Mouse (Mus musculus): ENCODE results near the gene 9130019O22Rik.

9130019O22Rik gene

DNA sequence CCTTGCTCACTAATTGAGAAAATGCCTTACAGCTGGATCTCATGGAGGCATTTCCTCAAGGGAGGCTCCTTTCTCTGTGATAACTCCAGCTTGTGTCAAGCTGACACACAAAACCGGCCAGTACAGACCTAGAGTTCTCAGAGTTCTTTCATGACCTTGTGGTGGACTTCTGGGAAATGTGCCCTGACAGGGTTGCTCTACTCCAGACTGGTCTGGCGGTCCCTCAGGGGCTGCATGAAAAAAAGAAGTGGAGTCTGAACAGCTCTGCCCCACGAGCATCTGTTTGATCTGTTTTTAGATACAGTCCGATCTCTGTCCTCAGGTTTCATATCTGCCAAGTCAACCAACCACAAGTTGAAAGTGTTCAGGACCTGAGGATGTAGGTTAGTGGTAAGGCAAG lies 49.3 kb downstream of the 9130019O22Rik start:
- DNase-seq: no peak

DNA sequence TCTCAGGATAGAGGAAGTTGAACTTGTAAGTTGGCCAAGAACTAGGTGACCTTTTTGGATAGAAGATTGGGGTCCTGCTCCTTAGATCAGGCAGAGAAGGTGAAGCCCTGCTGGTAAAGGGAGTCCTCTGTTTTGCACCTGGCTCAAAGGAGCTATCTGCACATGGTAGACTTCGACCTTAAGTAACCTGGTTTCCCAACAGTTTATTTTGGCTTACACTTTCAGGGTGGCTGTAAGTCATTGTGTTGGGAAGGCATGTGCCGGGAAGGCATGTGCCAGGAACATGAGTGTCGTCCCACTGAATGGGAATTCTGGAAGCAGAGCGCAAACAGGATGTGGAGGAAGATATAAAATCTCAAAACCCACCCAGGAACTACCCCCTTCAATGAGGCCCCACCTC lies 51.4 kb downstream of the 9130019O22Rik start:
- DNase-seq: no peak

DNA sequence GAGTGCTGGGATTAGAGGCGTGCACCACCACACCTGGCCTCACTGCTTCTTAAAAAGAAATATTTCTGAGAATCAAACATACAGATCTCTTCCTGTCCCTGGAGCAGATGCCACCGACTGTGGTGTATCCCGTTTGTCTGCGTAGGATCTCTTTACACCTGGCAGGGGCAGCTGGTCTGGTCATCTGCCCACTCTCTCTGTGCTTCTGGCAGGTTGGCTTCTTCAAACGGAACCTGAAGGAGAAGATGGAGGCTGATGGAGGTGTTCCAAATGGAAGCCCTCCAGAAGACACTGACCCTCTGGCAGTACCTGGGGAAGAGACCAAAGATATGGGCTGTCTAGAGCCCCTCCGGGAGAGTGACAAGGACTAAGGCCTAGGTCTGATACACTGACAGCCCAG lies 53.7 kb downstream of the 9130019O22Rik start:
- DNase-seq: no peak

Measured in thymus, postnatal 25 days (tissue).